Mouse (Mus musculus) kidney, adult 2 months (tissue): ENCODE data around the gene Tchp.

Experiments used
- CTCF ChIP-seq: fragments of 200-500 bp; conservative IDR thresholded peaks from 2 replicates; pipeline ENCODE4 v1.5.1; 2011; ENCODE audit warnings: low read depth, mild to moderate bottlenecking, control low read depth, low read length, moderate library complexity, mixed read lengths; ENCODE audit not compliant: insufficient read depth, insufficient read length
- POLR2A ChIP-seq: fragments of 200-500 bp; IDR thresholded peaks from one replicate; pipeline ENCODE4 v1.6.1; 2011; ENCODE audit warnings: low read depth, low read length, control low read depth

DNA sequence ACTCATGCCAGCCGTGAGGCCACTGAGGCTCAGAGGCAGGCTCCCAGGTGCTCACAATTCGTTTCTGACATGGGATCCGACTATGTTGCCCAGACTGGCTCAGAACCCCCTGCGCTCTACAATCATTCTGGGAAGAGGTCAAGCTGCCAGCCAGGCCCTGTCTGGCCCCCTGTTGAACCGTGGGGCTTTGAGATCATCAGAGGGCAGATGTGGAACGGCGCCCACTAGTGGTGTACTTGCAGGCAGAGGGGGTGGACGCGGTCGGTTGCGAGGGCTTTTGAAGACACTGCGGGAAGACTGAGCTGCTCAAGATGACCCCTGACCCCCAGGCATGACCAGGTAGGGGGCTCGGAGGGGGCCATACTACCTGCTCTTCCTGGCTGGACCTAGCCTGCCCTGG is 34.4 kb upstream of the Tchp start:
- no peak for TF ChIP-seq POLR2A
- no peak for TF ChIP-seq CTCF
